Mouse (Mus musculus): Measurements from ENCODE around the gene Gnas. TPM values are rescaled to one million over a fixed set of nuclear protein-coding genes. Genes with fewer than 3 reads are reported as not detected.
A peak's percentile ranks its signal among the peaks of the same experiment; 100 is the strongest.

Gene Gnas
- polyA plus RNA-seq, 1 experiment from 2014 or later, result 402 TPM

GRCm38 (mm10) chr2:174270416-174270815 lies 13.7 kb upstream of the Gnas start:
- no peak overlapping the region for H3K9ac ChIP-seq (ENCODE audit: low read depth, low read length)
- H3K36me3 ChIP-seq (ENCODE audit: control insufficient read depth, insufficient read depth, low read length), result no peaks in the 10 kb centered on the region
- ATAC-seq, result no peak
- no peak overlapping the region for H3K4me2 ChIP-seq (ENCODE audit: low read depth, low read length)
- no peaks in the 10 kb centered on the region for H3K4me1 ChIP-seq (ENCODE audit: control insufficient read depth, insufficient read depth, low read length)
- no peaks in the 10 kb centered on the region for H3K9me3 ChIP-seq (ENCODE audit: control insufficient read depth, low read length)
- 89% methylated on average over 7 of the region's 7 CpGs for WGBS
- H3K27ac ChIP-seq (ENCODE audit: low read length), result no peak overlapping the region
- no peak overlapping the region for H3K4me3 ChIP-seq (ENCODE audit: low read length)
- H3K27me3 ChIP-seq (replicated peaks; ENCODE audit: control insufficient read depth, insufficient read depth, low read length), result no peaks in the 10 kb centered on the region

GRCm38 (mm10) chr2:174271459-174271858 lies 12.7 kb upstream of the Gnas start:
- H3K27me3 ChIP-seq (replicated peaks; ENCODE audit: control insufficient read depth, insufficient read depth, low read length), result no peaks in the 10 kb centered on the region
- H3K4me1 ChIP-seq (ENCODE audit: control insufficient read depth, insufficient read depth, low read length), result no peaks in the 10 kb centered on the region
- no peak overlapping the region for H3K4me3 ChIP-seq (ENCODE audit: low read length)
- no peak overlapping the region for H3K4me2 ChIP-seq (ENCODE audit: low read depth, low read length)
- no peak overlapping the region for H3K9ac ChIP-seq (ENCODE audit: low read depth, low read length)
- ATAC-seq, result no peak
- H3K27ac ChIP-seq (ENCODE audit: low read length), result no peak overlapping the region
- WGBS, result 89% methylated on average over 6 of the region's 6 CpGs
- H3K36me3 ChIP-seq (ENCODE audit: control insufficient read depth, insufficient read depth, low read length), result no peaks in the 10 kb centered on the region
- no peaks in the 10 kb centered on the region for H3K9me3 ChIP-seq (ENCODE audit: control insufficient read depth, low read length)

GRCm38 (mm10) chr2:174273131-174273530 lies 11.0 kb upstream of the Gnas start:
- Histone ChIP-seq H3K4me3 (ENCODE audit: low read length) (no peak overlapping the region), H3K4me1 (ENCODE audit: control insufficient read depth, insufficient read depth, low read length) (no peaks in the 10 kb centered on the region), H3K27ac (ENCODE audit: low read length) (no peak overlapping the region), H3K9me3 (ENCODE audit: control insufficient read depth, low read length) (no peaks in the 10 kb centered on the region), H3K9ac (ENCODE audit: low read depth, low read length) (no peak overlapping the region), H3K4me2 (ENCODE audit: low read depth, low read length) (no peak overlapping the region), H3K36me3 (ENCODE audit: control insufficient read depth, insufficient read depth, low read length) (no peaks in the 10 kb centered on the region), H3K27me3 (replicated peaks; ENCODE audit: control insufficient read depth, insufficient read depth, low read length) (no peaks in the 10 kb centered on the region)
- 73% methylated on average over 5 of the region's 5 CpGs for WGBS
- no peak for ATAC-seq

GRCm38 (mm10) chr2:174273961-174274360 lies 10.2 kb upstream of the Gnas start:
- WGBS, result 74% methylated on average over 2 of the region's 2 CpGs
- ATAC-seq, result no peak
- H3K9ac ChIP-seq (ENCODE audit: low read depth, low read length), result no peak overlapping the region

GRCm38 (mm10) chr2:174279771-174280170 lies 4.3 kb upstream of the Gnas start:
- Histone ChIP-seq H3K9ac (ENCODE audit: low read depth, low read length) (no peak overlapping the region), H3K27me3 (replicated peaks; ENCODE audit: control insufficient read depth, insufficient read depth, low read length) (peaks cover 3% of the 10 kb centered on the region; the same call in 1 of the 2 replicates), H3K27ac (ENCODE audit: low read length) (no peak overlapping the region), H3K9me3 (ENCODE audit: control insufficient read depth, low read length) (peaks cover 6% of the 10 kb centered on the region), H3K4me1 (ENCODE audit: control insufficient read depth, insufficient read depth, low read length) (0 out of 2 replicates have a peak, but pooled peaks cover 1% of the 10 kb centered on the region), H3K4me3 (ENCODE audit: low read length) (no peak overlapping the region), H3K4me2 (ENCODE audit: low read depth, low read length) (no peak overlapping the region), H3K36me3 (ENCODE audit: control insufficient read depth, insufficient read depth, low read length) (peaks cover 14% of the 10 kb centered on the region)
- no peak for ATAC-seq
- 76% methylated on average over 8 of the region's 8 CpGs for WGBS

More at GRCm38 (mm10) chr2:174273961-174274360, 10.2 kb upstream of the Gnas start:
- H3K27me3 ChIP-seq (replicated peaks; ENCODE audit: control insufficient read depth, insufficient read depth, low read length), result no peaks in the 10 kb centered on the region
- no peaks in the 10 kb centered on the region for H3K4me1 ChIP-seq (ENCODE audit: control insufficient read depth, insufficient read depth, low read length)
- H3K4me3 ChIP-seq (ENCODE audit: low read length), result no peak overlapping the region
- no peaks in the 10 kb centered on the region for H3K9me3 ChIP-seq (ENCODE audit: control insufficient read depth, low read length)
- no peak overlapping the region for H3K27ac ChIP-seq (ENCODE audit: low read length)
- H3K4me2 ChIP-seq (ENCODE audit: low read depth, low read length), result no peak overlapping the region
- H3K36me3 ChIP-seq (ENCODE audit: control insufficient read depth, insufficient read depth, low read length), result no peaks in the 10 kb centered on the region

GRCm38 (mm10) chr2:174283341-174283740 lies 779 bp upstream of the Gnas start:
- H3K9me3 ChIP-seq (ENCODE audit: control insufficient read depth, low read length), result peaks cover 20% of the 10 kb centered on the region
- H3K27me3 ChIP-seq (replicated peaks; ENCODE audit: control insufficient read depth, insufficient read depth, low read length), result peaks cover 21% of the 10 kb centered on the region
- 0 out of 2 replicates have a peak, but pooled peaks cover 4% of the 10 kb centered on the region for H3K4me1 ChIP-seq (ENCODE audit: control insufficient read depth, insufficient read depth, low read length)
- H3K36me3 ChIP-seq (ENCODE audit: control insufficient read depth, insufficient read depth, low read length), result peaks cover 36% of the 10 kb centered on the region
- peak overlapping the region; percentile 50 for H3K4me2 ChIP-seq (ENCODE audit: low read depth, low read length)
- peak overlapping the region; percentile 39 for H3K4me3 ChIP-seq (ENCODE audit: low read length)
- no peak overlapping the region for H3K27ac ChIP-seq (ENCODE audit: low read length)
- 42% methylated on average over 11 of the region's 11 CpGs for WGBS
- no peak for ATAC-seq
- H3K9ac ChIP-seq (ENCODE audit: low read depth, low read length), result no peak overlapping the region

- H3K27me3 ChIP-seq (replicated peaks; ENCODE audit: control insufficient read depth, insufficient read depth, low read length), result peaks cover 25% of the 10 kb centered on the region
- H3K9ac ChIP-seq (ENCODE audit: low read depth, low read length), result peak overlapping the region; percentile 36; the same call in 1 of the 2 replicates
- peaks cover 36% of the 10 kb centered on the region for H3K36me3 ChIP-seq (ENCODE audit: control insufficient read depth, insufficient read depth, low read length)
- no peak overlapping the region for H3K27ac ChIP-seq (ENCODE audit: low read length)
- peaks cover 20% of the 10 kb centered on the region for H3K9me3 ChIP-seq (ENCODE audit: control insufficient read depth, low read length)
- H3K4me2 ChIP-seq (ENCODE audit: low read depth, low read length), result peak overlapping the region; percentile 50
- ATAC-seq, result peak; percentile 32
- 0 out of 2 replicates have a peak, but pooled peaks cover 4% of the 10 kb centered on the region for H3K4me1 ChIP-seq (ENCODE audit: control insufficient read depth, insufficient read depth, low read length)
- WGBS, result 48% methylated on average over 58 of the region's 58 CpGs
- peak overlapping the region; percentile 39 for H3K4me3 ChIP-seq (ENCODE audit: low read length)
These were observed 812 bp downstream of the Gnas start for GRCm38 (mm10) chr2:174284807-174285457.

GRCm38 (mm10) chr2:174285921-174286470 lies 1.9 kb downstream of the Gnas start:
- peaks cover 36% of the 10 kb centered on the region for H3K36me3 ChIP-seq (ENCODE audit: control insufficient read depth, insufficient read depth, low read length)
- H3K27ac ChIP-seq (ENCODE audit: low read length), result no peak overlapping the region

GRCm38 (mm10) chr2:174287921-174288320 lies 3.8 kb downstream of the Gnas start:
- Histone ChIP-seq H3K36me3 (ENCODE audit: control insufficient read depth, insufficient read depth, low read length) (peaks cover 36% of the 10 kb centered on the region), H3K9ac (ENCODE audit: low read depth, low read length) (no peak overlapping the region), H3K27me3 (replicated peaks; ENCODE audit: control insufficient read depth, insufficient read depth, low read length) (peaks cover 25% of the 10 kb centered on the region), H3K4me3 (ENCODE audit: low read length) (no peak overlapping the region; the same call in 1 of the 2 replicates), H3K4me2 (ENCODE audit: low read depth, low read length) (no peak overlapping the region), H3K9me3 (ENCODE audit: control insufficient read depth, low read length) (peaks cover 20% of the 10 kb centered on the region), H3K4me1 (ENCODE audit: control insufficient read depth, insufficient read depth, low read length) (peaks cover 10% of the 10 kb centered on the region), H3K27ac (ENCODE audit: low read length) (no peak overlapping the region)
- 41% methylated on average over 7 of the region's 7 CpGs for WGBS
- ATAC-seq, result no peak

More at GRCm38 (mm10) chr2:174285921-174286470, 1.9 kb downstream of the Gnas start:
- Histone ChIP-seq H3K4me3 (ENCODE audit: low read length) (peak overlapping the region; percentile 39), H3K9me3 (ENCODE audit: control insufficient read depth, low read length) (peaks cover 20% of the 10 kb centered on the region), H3K4me1 (ENCODE audit: control insufficient read depth, insufficient read depth, low read length) (0 out of 2 replicates have a peak, but pooled peaks cover 4% of the 10 kb centered on the region), H3K9ac (ENCODE audit: low read depth, low read length) (no peak overlapping the region), H3K4me2 (ENCODE audit: low read depth, low read length) (no peak overlapping the region), H3K27me3 (replicated peaks; ENCODE audit: control insufficient read depth, insufficient read depth, low read length) (peaks cover 25% of the 10 kb centered on the region)
- 50% methylated on average over 34 of the region's 34 CpGs for WGBS
- no peak for ATAC-seq
